Mouse (Mus musculus) ES-CJ7 (cell line): ENCODE results near the gene Fuom.

Source experiments
- DNase-seq: peaks from one replicate; pipeline ENCODE4 v3.0.0; 2011; ENCODE audit warnings: low read depth, low spot score

Fuom gene

DNA sequence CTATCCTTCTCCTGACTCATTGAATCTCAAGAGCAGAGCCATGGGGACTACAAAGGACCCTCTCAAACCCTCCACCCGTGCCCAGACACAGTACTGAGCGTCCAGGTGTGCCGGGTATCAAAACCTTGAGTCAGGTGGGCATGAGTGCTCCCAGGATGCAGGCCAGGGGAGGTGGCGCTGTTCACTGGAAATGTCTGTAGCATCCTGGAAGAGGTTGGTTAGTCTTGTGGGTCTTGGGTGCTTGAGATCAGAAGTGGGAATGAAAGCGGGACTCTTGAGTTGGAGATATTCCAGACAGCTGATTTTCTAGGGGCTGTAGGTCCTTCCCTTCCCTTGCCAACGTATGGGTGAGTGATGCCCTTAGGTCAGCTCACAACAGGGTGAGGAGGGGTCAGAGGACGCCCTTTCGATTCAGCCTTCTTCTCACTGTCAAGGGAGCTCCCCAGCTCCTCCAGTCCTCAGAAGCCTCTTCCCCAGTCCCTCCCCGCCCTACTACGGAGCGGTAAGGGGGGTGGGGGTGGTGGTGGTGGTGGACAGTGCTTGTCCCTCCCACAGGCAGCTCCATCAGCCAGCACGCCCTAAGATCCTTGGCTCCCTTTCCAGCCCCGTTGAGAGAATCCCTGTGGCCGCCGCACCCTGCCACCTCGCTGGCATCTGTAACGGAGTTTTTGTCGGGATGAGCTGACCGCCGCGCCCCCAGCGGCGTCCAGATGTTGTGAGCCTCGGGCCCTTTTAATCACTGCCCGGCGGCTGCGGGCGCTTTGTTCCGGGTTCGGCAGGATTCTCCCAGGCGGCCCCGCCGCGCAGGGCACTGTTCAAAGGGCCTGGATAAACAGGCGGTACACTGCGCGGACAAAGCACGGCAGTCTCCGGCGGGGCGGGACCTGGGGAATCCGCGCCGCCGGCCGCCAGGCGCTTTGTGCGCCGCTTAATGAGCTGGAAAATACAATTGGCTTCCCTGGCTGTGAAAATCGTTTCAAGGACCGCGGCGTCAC is 44.5 kb downstream of the Fuom start:
- DNase-seq = peak; percentile 68

DNA sequence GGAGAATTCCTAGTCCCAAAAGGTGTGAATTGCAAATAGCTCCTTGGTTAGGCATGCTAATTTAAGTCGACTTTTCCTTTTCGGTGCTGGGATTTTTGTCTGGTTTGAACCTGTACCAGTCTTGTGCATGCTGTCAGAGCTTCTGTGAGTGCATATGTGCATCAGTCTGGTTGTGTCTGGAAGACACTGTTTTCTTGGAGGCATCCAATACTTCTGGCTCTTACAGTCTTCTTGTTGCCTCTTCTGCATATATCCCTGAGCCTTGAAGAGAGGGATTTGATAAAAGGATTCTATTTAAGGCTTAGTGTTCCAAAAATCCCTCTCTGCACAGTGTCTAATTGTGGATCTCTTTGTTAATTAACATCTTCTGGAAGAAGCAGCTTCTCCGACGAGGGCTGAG is 48.1 kb downstream of the Fuom start:
- DNase-seq = no peak

GRCm38 (mm10) chr7:140049115-140049689 is 53.0 kb downstream of the Fuom start:
- DNase-seq = peak; percentile 70

- peak; percentile 18 for DNase-seq
These were observed 53.7 kb downstream of the Fuom start, which contains the start of gene Msx3 for GRCm38 (mm10) chr7:140048361-140049114. Gene Msx3 (minus strand): TSS chr7:140049089.

- peak; percentile 43 for DNase-seq
These were observed 54.4 kb downstream of the Fuom start for GRCm38 (mm10) chr7:140047811-140048311.
